Mouse (Mus musculus) c-Kit-positive CD71-positive TER-119-positive erythroid progenitor cells, embryonic 14.5 days (primary cell): ENCODE measurements around the gene Fam19a5.

Experiments
- DNase-seq: peaks from one replicate; pipeline ENCODE4 v3.0.0-alpha.2; 2013; ENCODE audit warnings: low spot score

Gene Fam19a5

GRCm38 (mm10) chr15:87543599-87544338 is at the start of gene Fam19a5:
Gene Fam19a5, plus strand, starts transcription at chr15:87544299.
- DNase-seq: no peak

GRCm38 (mm10) chr15:87501737-87502136 is 42.4 kb upstream of the Fam19a5 start:
- DNase-seq: no peak

- no peak for DNase-seq
These were observed 36.8 kb upstream of the Fam19a5 start for GRCm38 (mm10) chr15:87507349-87507748.

GRCm38 (mm10) chr15:87510886-87511285 is 33.2 kb upstream of the Fam19a5 start:
- no peak for DNase-seq

GRCm38 (mm10) chr15:87518161-87518560 is 25.9 kb upstream of the Fam19a5 start:
- no peak for DNase-seq

- no peak for DNase-seq
These were observed 14.8 kb upstream of the Fam19a5 start for GRCm38 (mm10) chr15:87529271-87529670.

- no peak for DNase-seq
These were observed 2.4 kb upstream of the Fam19a5 start for GRCm38 (mm10) chr15:87541656-87542055.

- no peak for DNase-seq
These were observed 466 bp downstream of the Fam19a5 start for GRCm38 (mm10) chr15:87544401-87545129.

GRCm38 (mm10) chr15:87545130-87545642 is 1.1 kb downstream of the Fam19a5 start:
- DNase-seq: no peak

GRCm38 (mm10) chr15:87545731-87546360 is 1.7 kb downstream of the Fam19a5 start:
- DNase-seq: no peak

- DNase-seq: no peak
These were observed 2.9 kb downstream of the Fam19a5 start for GRCm38 (mm10) chr15:87547022-87547421.

GRCm38 (mm10) chr15:87549724-87550123 is 5.6 kb downstream of the Fam19a5 start:
- DNase-seq: no peak

GRCm38 (mm10) chr15:87550756-87551155 is 6.7 kb downstream of the Fam19a5 start:
- DNase-seq: no peak

GRCm38 (mm10) chr15:87551556-87551955 is 7.5 kb downstream of the Fam19a5 start:
- DNase-seq: no peak

- DNase-seq: no peak
These were observed 11.7 kb downstream of the Fam19a5 start for GRCm38 (mm10) chr15:87555811-87556210.

GRCm38 (mm10) chr15:87564331-87564730 is 20.2 kb downstream of the Fam19a5 start:
- DNase-seq: no peak

- no peak for DNase-seq
These were observed 22.2 kb downstream of the Fam19a5 start for GRCm38 (mm10) chr15:87566040-87566929.

GRCm38 (mm10) chr15:87570182-87570581 is 26.1 kb downstream of the Fam19a5 start:
- DNase-seq: no peak

- no peak for DNase-seq
These were observed 35.8 kb downstream of the Fam19a5 start for GRCm38 (mm10) chr15:87579861-87580260.

GRCm38 (mm10) chr15:87583921-87584621 is 40.0 kb downstream of the Fam19a5 start:
- no peak for DNase-seq

GRCm38 (mm10) chr15:87590975-87591374 is 46.9 kb downstream of the Fam19a5 start:
- DNase-seq: no peak
